Mouse (Mus musculus) thymus, adult 18-20 months (tissue): ENCODE measurements around the gene Calhm5.

ENCODE experiments used
- DNase-seq, 2 experiments: peaks; one replicate each; pipeline ENCODE4 v3.0.0; 2022; ENCODE audit warnings: mixed read lengths in 2 of 2

The Calhm5 gene

GRCm38 (mm10) chr10:34096418-34096883, at the start of gene Calhm5:
TSS of gene Calhm5 (minus strand) at chr10:34096519.
- DNase-seq, result no peak

- no peak for DNase-seq
Measured at GRCm38 (mm10) chr10:34141693-34142092, 45.4 kb upstream of the Calhm5 start.

DNA sequence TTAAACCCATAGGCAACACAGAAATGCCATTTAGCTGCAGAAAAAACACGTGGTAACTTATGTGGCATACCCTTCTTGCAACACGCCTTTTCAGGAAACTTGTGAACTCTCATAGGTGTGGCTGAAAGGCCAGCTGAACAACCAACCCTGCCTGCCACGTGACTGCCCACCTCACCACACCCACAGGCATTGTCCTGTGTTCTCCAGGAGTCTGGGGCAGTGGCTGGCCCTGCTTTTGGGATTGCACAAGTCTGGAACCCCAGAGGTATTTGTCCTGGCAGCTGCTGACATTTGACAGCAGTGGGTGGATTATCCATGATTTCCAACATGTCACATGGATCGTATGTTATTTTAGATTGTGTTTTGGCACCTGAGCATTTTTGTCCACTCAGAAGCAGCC, 43.4 kb upstream of the Calhm5 start:
- DNase-seq, result no peak

GRCm38 (mm10) chr10:34138027-34138426, 41.7 kb upstream of the Calhm5 start:
- DNase-seq, result no peak

DNA sequence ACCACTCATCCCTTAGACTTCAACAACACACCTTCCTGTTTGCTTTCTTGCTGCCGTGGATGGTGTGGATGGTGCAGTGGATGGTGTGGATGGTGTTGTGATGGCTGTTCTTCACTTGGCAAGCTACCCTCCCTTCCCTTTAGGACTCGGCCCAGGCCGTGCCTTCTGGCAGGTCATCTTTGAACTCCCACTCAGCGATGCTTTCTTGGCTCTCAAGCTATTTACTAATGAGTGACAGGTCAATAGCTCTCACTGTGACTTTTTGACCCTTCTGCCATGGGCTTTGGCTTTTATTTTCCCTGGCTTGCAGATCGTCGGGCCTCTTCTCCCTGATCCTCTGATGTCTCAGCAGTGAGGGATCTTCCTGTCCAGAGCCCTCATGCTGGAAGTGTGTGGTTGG, 40.1 kb upstream of the Calhm5 start:
- no peak for DNase-seq

DNA sequence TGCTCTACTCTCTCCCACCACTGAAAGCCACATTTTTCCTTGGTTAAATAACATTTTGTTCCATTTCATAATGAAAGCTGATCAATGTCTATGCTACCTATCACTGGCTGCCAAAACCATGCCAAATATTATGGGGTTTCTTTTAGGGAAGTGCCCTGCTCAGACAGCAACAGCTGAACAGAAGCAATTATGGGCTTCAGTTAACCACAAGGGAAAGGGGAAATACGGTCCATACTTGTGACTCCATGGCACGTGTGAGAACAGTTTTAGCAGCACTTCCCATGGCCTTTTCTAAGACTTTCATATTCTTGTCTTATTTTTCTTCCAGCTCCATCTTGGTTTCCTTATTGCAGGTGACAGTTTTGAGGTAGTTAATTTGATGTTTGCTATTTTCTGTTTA, 35.0 kb upstream of the Calhm5 start:
- no peak for DNase-seq

DNA sequence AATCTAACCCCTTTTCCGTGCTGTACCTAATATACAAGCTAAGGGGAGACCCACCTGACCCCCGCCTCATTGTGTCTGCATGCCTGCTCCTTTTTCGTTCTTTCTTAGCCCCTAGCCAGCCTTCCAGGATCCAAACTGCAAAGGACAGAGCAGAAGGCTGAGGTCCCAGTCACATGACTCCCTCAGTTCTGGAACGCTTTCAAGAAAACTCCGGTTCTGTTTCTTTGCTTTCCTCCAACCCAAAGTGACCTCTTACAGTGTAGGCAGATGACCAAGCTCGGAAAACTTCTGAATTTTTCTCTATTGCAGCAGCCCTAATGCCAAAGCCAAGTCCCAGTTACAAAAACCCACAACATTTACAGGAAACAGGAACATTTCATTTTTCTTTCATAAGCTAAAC, 32.1 kb upstream of the Calhm5 start:
- no peak for DNase-seq

DNA sequence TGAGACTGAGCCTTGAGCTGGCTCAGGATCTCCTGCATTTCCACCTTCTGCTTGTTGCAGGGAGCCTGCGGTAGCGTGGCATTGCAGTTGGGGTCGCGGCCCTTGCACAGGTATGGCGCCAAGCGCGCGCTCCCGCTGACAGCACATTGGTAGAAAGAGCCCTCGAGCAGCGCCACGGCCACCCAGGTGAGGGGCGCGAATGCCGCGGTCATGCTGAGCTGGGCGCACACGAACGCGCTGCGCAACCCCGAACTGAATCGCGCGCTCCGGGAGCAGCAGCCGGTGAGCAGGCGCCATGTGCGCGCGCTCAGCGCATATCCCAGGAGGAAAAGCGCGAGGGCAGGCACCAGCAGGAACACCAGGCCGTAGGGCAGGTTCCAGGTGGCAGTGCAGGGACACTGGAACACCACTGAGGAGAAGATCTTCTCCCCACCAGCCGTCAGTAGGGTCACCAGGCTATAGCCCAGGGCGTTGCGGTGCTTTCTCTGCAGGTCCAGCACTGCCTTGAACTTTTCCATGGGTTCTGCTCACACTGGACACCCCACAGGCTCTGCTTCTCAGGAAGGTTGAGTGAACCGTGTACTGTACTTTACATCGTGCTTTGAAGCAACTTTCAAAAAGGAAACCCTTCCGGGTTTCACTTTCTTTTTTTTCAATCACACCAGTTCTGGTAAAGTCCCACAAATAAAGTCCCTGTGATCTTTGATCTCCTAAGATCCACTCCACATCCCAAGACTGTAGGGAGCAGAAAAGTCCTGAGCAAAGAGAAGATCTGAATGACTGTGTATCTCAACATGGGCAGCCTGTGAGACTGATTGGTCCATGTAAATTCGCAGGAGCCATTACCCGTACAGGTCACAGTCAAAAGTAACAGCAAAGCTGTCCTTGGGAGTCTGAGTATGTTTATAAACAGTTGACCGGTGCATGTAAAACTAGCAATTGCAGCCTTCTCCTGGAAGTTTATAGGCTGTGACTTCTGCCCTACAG, 31.4 kb upstream of the Calhm5 start, which contains the start of gene Calhm6:
Gene Calhm6, minus strand, starts transcription at position 593 of the 987 bp plus-strand sequence.
- peak; percentile 24 to 34 for DNase-seq

DNA sequence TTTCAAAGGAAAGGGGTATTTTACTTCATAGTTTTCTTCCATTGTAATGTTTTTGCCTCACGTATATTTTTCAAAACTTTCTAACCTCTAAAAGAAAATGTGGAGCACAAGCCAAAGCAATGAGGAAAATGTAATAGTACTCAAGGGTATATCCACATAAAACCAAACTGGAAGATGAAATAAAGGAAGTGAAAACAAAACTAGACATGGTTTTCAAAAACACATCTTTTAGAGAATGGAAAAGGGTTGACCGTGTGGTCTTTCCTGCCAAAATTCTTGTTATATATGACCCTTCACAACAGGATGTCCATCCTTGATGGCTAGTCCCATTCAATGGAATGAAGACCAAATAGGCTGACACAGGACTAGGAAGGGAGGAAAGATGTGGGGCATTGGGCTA, 22.1 kb upstream of the Calhm5 start:
- no peak for DNase-seq

DNA sequence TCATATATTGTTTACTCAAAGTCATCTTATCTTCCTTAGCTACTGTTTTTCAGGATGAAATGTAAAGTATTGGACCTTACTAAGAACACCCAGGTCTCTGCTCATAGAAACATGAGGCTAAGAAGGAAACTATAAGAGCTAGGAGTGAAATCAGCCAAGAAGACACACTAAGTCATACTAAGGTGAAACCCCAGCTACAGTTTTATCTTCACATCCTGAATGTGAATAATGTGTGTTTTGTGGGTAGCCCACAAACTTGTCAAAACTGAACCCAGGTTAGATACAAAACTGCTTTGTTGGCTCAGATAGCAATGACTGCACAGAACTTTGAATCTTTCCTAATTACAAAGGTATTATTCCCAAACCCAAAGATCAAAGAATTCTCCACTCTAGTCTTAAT, 21.5 kb upstream of the Calhm5 start:
- DNase-seq, result no peak

GRCm38 (mm10) chr10:34117131-34117530, 20.8 kb upstream of the Calhm5 start:
- DNase-seq, result no peak

DNA sequence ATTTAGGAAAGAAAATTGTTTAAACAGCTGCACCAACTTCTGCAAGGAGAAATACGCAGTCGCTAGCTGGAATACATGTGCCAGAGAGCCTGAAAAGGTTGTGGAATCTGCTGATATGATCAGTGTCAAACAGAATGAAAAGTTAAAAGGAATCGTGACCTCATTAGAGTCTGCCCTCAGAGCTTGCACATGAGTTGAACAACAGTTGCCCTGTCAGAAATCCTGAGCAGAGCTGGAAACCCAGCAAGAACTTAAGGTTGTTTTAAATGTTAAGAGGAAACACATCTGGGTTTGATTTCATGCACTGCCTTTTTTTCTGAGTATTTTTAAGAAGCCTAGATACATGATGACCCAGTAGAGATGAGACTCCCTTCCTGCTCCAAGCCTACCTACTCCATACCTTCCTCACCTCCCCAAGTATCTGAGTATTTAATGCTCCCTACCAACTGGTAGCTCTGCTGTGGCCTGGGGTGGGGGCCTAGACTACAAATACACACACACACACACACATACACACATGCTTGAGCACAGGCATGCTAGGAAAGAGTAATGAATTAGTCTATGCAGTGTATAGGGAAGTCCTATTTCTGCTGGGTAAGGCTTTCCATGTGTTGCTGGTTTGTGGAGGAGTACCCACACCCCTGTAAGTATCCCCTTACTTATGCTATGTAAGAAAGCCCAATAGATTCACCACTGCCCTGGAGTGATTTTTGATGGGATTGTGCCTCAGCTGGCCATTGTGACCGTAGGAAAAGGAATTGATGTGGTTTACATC, 15.8 kb upstream of the Calhm5 start:
- DNase-seq, result no peak

- DNase-seq, result no peak
Measured at GRCm38 (mm10) chr10:34110863-34111465, 14.6 kb upstream of the Calhm5 start.

GRCm38 (mm10) chr10:34095964-34096363, 355 bp downstream of the Calhm5 start:
- DNase-seq, result no peak

DNA sequence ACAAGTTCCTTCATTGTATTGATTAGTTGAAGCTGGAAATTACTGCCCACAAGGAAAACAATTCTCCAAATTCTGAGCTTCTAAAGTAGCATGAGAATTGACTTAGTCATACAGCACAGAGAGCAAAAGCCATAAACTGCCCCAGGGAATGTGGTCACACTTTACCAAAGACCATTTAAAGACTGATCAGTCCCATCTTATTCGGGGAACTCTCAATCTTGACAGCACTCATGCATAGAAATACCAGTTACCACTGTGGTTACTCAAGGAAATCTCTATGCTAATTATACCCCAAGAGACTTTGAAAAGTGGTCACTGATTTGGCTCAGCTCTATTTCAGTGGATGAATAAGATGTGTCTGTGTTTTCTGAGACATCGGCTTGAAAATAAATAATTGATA, 1.2 kb downstream of the Calhm5 start:
- no peak for DNase-seq

- DNase-seq, result no peak
Measured at GRCm38 (mm10) chr10:34091888-34092287, 4.4 kb downstream of the Calhm5 start.

DNA sequence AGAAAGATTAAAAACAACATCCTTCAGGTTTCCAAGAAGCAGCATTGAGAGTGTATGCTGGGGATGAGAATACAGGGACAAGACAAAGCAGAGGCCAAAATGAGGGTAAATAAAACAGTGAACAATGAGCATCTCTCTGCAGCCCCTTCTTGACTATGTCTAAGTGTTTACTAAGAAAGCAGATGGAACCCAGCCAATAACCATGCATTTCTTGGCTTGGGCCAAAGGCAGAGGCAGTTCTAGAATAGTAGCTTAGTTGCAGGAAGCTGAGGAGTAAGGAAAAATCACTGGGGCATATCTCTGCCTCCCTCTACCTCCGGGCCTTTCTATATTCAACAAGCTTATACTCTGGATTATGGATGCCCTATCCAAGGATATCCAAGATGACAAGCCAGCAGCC, 5.8 kb downstream of the Calhm5 start:
- no peak for DNase-seq

DNA sequence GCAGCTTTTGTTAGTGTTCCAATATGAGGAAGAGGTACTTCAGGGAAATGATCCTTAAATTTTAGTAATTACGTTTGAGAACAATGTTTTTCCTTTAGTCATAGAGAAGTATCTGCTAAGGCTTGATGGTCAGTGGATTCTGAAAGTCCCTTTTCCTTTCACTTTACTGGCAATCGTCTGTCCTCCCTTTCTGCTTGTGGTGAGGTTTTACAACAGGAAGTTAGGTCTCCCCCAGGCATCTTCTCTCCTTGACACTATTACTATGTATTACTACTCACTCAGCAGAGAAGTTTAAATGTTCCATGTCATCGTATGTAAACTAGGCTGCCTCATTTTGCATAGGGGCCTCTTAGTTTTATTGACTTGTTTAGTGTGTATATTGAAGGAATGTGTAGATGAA, 6.8 kb downstream of the Calhm5 start:
- DNase-seq, result no peak

DNA sequence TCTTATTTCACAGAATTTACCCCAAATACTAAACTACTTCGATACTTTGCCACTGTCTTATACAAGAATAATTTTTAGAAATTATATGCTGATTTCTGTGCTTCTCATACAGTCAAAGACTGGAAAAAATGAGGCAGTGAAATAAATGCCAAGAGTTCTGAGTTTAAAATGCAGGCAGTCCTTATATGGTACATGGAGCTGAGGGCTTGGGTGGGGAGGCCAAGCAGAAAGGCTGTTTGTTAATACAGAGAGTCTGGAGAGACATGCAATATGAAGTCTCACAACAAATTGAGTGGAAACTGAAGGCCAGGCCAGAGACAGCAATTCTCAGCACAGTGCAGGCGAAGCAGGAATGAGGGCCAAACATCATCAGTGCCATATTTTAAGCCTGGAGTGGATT, 7.8 kb downstream of the Calhm5 start:
- no peak for DNase-seq

- no peak for DNase-seq
Measured at GRCm38 (mm10) chr10:34086514-34086913, 9.8 kb downstream of the Calhm5 start.

- no peak for DNase-seq
Measured at GRCm38 (mm10) chr10:34074522-34075200, 21.7 kb downstream of the Calhm5 start.

GRCm38 (mm10) chr10:34071650-34072049, 24.7 kb downstream of the Calhm5 start:
- no peak for DNase-seq
